Mouse (Mus musculus) layer of hippocampus, adult 8-10 months (tissue): ENCODE results near the gene Pgap1. TPM values are rescaled to one million over a fixed set of nuclear protein-coding genes. Genes with fewer than 3 reads are reported as not detected.
A peak's percentile ranks its signal among the peaks of the same experiment; 100 is the strongest.

Experiments used
- DNase-seq, 2 experiments: peaks; one replicate each; pipeline ENCODE4 v3.0.0; 2022; ENCODE audit warnings: low spot score in 2 of 2
- total RNA-seq, 4 experiments: library from RNA; stranded (reverse); gene quantifications; 2 replicates each; pipeline ENCODE4 v1.2.4; 2022

Pgap1 gene
- 10 to 100 TPM; 20.2 to 28.0 (median 22.9) TPM for total RNA-seq

DNA sequence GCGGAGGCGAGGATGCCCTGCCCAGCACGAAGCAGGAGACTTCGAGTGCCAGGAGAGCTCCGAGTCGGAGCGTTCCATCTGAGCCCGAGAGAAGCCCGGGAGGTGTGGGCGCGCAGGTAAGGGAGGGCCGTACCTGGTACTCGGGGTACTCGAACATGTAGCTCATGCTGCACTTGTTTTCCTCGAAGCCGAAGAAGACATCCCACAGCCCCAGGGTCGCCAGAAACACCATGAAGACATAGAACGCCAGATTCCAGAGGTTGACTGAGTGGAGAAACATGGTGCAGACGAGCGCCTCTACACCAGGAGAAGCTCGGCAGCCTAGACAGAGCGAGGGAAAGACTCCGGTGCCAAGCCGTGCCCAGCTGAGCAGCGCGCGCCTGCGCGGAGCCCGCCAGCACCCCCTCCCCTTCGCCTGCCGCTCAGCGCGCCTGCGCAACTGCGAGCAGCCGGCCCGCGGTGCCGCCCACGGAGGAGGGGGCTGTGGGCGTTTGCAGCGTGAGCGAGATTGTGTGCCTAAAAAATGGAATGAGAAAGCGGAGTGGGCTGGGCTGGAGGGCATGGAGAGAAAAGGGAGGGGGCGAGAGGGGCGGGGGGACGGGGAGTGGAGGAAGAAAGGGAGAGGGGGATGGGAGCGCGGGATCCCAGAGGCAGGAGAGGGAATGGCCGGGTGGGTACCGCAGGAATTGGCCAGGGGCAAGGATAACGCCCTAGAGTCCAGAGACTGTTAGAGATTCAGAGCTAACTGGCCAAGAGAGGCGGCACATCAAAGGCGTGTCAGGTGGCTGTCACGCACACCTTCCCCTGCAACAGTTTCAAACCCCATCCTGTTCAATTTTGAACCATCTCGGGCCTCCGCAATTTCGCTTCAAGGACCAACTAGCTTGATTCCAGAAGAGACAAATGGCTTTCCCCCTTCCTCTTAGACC, at the start of gene Pgap1:
Pgap1 (minus strand) TSS at position 384 of the 929 bp plus-strand sequence.
- peak; percentile 87 to 91 for DNase-seq

GRCm38 (mm10) chr1:54606936-54607335, 49.5 kb upstream of the Pgap1 start:
- DNase-seq = no peak

GRCm38 (mm10) chr1:54601692-54602091, 44.2 kb upstream of the Pgap1 start:
- DNase-seq = no peak

DNA sequence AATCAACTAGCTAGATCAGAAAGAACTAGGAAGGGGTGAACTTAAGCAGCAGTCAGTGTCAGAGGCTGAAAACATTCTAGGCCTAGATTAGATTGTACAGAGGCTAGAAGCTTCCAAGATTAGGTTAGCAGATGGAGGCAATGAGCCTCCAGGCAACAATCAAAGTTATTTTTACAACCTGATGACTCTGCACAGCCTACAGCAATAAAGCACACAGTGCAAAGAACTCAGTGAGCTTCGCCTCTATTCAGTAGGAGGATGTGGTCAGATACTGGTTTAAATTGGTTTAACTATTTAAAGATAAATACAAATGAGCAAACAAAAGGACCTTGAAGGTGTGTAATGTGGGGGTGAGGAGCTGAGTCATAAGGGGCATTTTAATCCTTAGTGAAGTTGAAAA, 42.8 kb upstream of the Pgap1 start:
- DNase-seq = no peak

GRCm38 (mm10) chr1:54597594-54598217, 40.2 kb upstream of the Pgap1 start:
- no peak for DNase-seq

- no peak for DNase-seq
Observed at GRCm38 (mm10) chr1:54596151-54596550, 38.7 kb upstream of the Pgap1 start.

GRCm38 (mm10) chr1:54587076-54587475, 29.6 kb upstream of the Pgap1 start:
- no peak for DNase-seq

DNA sequence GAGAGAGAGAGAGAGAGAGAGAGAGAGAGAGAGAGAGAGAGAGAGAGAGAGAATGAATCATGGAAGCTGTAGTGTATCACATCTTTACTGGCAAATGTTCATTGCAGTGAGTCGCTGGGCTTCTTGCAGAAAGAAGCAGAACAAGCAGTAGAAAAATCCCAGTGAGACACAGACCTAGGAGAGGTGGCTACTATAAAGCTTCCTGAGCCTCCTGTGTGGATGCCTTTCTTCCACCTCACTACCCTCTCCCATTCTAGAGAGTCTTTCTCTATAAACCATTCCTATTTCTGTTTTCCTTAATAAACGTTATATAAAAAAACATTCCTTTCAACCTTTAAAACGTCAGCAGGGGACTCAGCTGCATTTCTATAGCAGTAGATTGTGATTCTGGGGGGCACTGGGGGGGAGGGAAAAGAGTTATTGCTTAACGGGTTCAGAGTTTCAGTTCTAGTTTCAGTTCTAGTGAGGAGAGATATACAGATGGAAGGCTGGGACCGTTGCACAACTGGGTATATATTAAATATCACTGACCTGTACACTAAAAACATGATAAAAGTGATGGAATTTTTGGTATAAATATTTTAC, 28.6 kb upstream of the Pgap1 start:
- DNase-seq = no peak

- no peak for DNase-seq
Observed at GRCm38 (mm10) chr1:54585278-54585846, 27.9 kb upstream of the Pgap1 start.

DNA sequence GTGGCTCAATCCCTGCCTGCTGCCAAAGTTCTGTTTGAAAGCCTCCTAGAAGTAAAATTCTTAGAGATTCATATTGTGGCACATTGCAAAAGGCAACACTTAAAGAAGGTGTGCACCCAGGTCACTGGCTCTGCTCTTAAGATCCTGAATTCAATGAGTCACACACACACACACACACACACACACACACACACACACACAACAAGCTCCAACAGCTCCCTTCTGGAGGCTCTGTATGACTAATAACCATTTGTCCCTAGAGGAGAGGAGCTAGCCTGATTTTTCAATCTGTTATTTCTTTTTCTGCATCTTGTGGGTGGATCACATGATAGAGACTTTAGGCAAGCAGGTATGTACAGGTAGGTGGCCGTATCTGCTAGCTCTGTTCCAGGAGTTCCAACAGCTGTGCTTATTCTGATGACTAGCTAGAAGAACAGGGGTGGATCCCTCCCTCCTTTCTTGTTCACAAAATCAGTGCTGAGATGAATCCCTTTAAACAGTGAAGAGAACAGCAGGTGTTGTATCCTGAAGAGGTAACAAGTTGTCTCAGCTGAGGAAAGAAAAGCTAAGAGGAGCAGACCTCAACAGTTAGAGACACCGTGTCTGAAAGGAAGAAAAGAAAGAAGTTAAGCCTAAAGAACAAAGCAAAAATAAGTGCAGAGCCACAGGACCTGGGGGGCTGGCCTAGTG, 27.2 kb upstream of the Pgap1 start:
- peak in 1 of 2 experiments; percentile 16 for DNase-seq

DNA sequence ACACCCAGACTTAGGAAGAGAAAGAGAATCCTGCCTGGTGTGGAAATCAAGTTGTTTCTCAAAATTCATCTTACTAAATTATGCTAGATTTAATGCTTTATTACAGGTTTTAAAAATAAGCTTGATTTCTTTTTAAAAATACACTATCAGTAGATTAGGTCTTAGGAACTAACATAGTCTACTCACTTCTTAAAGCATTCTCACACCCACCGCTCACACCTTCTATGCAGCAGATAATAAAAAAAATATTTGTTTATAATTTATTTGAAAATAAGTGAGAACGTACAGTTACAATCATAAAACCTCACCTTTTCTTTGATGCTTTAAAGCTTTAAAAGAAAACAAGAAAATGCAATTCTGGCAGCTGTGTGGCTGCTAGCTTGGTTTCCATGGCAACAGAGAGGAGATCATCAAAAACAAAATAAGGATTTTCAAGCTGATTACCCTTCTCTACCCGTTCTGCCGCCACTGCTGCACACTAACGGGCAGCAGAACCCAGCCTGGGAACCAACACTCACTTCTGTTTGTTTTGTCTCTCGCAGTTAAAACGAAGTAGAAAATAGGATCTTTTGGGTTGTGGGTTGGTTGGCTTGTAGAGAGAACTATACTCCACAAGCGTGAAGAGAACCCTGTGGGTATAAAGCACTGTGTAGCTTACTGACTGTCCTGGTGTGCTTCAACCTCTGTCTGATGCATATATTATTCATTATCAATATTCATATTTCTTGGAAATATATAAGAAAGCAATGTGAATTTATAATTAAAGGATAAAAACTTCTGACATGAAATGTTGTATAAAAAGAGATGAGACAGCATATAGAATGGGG, 21.1 kb upstream of the Pgap1 start:
- peak in 1 of 2 experiments; percentile 26 for DNase-seq

DNA sequence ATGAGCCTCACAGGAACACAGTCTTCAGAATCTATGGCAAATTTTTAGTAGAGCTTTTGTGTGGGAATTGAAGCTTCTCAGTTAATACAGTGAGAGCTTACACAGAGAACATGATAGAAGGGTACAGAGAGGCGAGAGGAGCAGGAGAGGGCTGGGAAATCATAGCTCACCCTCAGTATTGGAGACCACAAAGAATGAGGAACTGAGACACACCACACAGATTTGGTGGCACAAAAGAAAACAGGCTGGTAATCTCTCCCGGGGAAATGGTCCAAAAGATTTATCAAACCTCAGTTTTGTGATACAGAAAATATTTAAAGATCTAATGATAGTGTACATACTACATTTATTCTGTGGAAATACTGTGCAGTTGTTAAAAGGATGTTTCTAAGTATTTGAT, 11.6 kb upstream of the Pgap1 start:
- DNase-seq = no peak

DNA sequence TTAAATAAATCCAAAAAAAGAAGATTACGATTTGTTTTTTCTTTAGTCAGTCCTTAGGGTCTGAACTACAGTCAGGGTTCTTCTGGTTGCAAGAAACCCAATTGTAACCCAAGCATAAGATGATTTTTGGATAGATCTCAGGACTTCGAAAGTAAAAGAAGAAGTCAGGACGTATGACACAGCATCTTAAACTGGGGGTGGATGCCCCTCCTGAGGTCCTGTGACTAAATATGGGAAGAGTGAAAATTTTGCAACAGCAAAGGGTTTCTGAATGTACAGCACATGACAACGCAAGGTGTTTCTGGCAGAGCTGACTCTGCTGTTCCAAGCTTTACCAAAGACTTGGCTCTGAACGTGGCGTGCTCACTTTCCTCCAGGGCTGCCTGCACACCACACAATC, 6.4 kb upstream of the Pgap1 start:
- no peak for DNase-seq

- DNase-seq = peak in 1 of 2 experiments; percentile 5
Observed at GRCm38 (mm10) chr1:54556586-54557221, 780 bp downstream of the Pgap1 start.

DNA sequence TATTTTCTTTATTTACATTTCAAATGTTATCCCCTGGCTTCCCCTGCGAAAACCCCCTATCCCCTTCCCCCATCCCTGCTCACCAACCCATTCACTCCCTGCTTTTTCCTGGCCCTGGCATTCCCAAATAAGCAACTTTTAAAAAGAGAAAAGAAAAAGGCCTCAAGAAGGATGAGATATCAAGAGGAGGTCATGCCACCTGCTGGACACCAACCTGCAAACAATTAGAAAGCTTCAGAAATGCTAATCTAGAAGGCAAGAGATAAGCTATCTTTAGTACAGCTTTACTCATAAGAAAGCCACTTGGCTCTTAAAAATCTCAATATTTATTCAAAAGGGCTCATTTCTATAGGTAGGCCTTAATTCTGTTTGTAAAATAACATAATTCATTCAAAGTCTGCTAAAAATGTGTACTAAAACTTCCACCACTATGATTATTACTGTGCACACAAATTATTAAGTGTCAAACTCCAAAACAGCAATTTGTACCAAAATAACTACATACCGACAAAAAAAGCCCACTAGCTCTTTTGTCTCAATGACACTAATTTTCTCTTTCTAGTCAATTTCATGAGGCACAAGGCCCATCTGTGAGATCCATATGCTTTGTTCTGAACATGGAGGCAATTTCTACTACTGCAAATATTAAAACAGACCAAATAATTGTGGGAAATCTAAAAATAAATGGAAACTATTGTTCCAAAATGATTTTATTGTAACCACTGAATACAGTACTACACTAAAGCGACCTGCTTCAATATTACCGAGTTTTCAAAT, 1.9 kb downstream of the Pgap1 start:
- no peak for DNase-seq

- DNase-seq = no peak
Observed at GRCm38 (mm10) chr1:54552621-54553020, 4.9 kb downstream of the Pgap1 start.

- no peak for DNase-seq
Observed at GRCm38 (mm10) chr1:54545200-54545599, 12.3 kb downstream of the Pgap1 start.

GRCm38 (mm10) chr1:54542920-54543319, 14.6 kb downstream of the Pgap1 start:
- DNase-seq = no peak

GRCm38 (mm10) chr1:54531170-54531569, 26.3 kb downstream of the Pgap1 start:
- no peak for DNase-seq
